Mouse (Mus musculus): ENCODE data around the gene Aifm2.

Aifm2 gene

DNA sequence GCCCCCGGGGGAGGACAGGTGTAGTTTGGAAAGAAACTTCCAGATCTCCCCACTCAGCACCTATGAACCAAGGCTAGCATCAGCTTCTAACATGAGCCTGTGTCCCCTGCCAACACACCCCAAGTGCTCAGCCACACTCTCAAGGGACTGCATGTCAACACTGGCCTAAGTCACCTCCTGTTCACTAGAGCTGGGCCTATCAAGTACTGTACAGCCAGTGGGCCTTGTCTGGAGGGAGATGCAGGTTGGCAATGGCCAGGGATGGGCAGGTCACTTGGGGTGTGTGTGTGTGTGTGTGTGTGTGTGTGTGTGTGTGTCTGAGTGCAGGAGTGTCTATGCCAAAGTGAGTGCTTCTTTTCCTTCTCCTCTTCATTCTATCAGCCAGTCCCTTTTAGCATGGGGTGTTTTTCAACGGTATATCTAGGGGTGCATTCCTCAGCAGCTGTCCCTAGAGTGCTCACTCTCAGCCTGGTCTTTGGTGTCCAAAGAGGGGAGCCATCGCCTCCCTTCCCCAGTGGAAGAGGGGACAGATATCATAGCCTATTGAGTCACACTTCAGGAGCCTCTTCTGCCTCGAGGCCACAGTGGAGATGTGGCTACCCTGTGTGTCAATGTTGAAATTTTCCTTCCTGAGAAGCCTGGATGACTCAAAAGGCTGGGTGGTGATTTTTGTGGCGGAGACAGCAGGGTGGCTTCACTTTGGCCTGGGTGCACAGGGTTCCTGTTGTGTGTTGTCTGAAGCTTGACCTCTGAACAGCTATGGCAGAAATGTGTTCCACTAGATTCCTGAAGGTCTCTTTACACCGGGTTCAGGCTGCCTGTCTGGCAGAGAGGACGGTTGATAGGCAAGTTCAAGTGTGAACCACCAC is 1.2 kb downstream of the Aifm2 start:
- DNase-seq (ENCODE audit: low spot score): no peak

DNA sequence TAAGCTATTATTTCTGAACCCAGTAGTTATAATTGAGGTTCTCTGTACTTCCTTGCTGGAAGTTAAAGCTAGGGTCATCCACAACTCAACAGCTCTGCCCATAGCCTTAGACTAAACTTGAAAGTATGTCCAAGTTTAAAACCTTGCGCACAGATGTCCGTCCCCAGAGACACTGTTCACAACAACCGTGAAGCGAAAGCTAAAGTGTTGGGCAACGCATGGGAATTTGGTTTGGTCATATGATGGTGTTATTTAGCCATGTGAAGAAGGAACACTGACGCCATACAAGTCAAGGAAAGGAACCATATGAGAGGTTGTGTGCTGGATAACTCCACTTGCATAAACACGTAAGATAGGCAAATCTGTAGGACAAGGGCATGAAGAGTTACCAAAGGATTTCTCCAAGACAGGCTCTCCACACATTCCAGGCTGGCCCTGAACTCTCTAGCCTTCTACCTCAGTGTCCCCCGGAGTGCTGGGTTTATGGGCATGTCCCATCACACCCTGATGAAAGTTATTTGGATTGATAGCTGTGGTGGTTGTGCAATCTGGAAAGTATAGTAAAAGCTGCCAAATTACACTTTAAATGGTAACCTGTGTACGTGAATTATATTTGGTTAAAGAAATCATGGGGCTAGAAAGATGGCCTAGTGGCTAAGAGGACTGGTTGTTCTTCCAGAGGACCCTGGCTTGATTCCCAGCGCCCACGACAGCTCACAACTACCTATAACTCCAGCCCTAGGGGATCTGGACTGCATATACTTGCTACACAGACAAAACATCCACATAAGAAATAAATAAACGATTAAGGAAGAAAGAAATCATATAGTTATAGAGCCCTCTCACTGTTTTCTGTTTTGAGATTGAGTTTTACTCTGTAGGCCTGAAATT is 2.6 kb downstream of the Aifm2 start:
- DNase-seq (ENCODE audit: low spot score): no peak

DNA sequence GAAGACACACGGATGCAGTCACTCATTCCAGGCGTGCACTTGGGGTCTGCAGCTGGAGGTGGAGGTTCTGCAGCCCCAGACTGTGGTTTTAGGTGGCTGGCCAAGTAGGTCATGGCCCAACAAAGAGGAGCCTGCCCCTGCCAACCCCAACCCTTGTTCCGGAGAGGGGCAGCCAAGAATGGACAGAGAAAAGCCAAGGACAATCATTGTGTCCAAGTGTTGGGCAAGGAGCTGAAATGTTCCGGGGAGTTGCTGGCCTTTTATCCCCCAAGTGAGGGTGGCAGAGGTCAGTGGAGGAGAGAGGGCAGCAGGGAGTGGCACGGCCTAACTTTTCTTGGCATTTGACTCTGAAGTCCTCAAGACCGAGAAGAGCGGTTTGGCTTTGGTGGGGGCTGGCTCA is 5.3 kb downstream of the Aifm2 start:
- no peak for DNase-seq (ENCODE audit: low spot score)

DNA sequence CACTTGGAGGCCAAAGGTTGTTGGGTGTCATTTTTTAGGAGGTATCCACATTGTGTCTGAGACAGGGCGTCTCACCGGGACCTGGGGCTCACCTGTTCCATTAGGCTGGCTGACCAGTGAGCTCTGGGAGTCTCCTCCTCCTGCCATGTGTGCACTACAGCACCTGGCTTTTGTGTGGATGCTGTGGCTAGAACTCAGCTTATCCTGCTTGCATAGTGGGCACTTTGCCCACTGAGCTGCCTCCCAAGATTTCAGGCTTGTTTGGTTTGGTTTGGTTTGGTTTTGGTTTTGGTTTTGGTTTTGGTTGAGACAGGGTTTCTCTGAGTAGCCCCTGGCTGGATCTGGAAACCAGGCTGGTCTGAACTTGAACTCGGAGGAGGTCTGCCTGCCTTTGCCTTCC is 7.2 kb downstream of the Aifm2 start:
- no peak for DNase-seq (ENCODE audit: low spot score)

DNA sequence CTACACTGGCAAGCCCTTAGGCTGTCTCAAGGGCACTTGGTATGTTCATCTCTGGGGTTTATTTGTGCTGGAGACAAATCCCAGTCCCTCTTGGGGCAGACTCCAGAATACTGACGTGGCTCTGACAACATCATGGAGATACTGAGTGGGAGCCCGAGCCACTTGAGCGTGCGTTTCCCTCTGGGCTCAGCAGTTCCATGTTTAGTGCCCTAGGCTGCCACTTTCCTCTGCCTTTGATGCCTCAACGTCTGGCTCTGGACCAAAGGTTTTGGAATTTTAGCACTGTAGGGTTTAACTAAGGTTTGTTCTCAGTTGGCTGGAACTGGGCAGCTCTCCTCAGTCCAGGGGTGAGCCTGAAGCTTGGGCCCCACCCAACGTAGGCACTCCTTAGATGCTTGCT is 8.2 kb downstream of the Aifm2 start:
- no peak for DNase-seq (ENCODE audit: low spot score)

DNA sequence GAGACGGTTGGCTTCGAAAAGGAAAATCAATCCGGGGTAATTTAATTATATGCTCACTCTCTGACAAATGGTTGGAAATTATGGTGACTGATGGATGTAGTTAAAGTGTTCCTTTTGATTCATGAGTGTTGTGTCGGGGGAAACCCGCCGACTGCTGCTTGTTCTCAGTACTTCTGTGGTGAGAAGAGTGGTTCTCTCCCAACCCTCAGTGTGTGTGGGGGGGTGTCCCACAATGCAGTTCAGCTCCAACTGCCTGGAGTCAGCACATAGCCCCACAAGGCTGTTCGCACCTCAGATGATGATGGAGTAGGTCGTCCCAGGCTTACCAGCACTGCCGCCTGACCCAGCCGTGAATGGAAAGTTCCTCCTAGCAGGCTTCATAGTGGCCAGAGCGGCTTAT is 14.1 kb downstream of the Aifm2 start:
- DNase-seq (ENCODE audit: low spot score): peak; percentile 45

DNA sequence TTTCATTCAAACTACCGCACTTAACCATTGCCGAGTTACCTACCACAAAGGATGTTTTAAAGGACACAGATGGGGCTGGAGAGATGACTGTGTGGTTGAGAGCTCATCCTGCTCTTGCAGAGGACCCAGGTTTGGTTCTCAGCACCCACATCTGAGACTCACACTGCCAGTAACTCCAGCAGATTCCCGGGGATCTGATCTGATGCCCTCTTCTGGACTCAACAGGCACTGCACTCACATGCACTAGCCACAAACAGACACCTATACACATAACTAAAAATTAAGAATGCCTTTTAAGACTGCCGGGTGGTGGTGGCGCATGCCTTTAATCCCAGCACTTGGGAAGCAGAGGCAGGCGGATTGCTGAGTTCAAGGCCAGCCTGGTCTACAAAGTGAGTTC is 15.1 kb downstream of the Aifm2 start:
- no peak for DNase-seq (ENCODE audit: low spot score)

DNA sequence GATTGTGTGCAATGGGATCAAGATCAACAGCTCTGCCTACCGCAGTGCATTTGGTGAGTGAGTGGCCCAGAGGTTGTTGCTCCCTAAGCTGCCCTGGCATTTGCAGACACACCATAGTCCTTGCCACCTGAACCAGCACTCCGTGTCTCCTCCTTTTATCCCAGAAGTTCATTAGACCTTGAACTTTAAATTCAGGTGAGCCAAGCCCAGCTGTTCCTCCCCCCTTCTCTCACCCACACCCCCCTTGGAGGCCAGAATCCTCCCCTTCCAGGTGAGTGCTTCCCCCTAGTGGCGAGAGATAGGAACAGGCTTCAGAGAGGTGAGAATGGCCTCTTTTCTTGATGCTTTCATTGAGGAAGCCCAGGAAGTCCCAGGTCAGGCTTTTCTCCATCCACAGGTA is 19.3 kb downstream of the Aifm2 start:
- no peak for DNase-seq (ENCODE audit: low spot score)

DNA sequence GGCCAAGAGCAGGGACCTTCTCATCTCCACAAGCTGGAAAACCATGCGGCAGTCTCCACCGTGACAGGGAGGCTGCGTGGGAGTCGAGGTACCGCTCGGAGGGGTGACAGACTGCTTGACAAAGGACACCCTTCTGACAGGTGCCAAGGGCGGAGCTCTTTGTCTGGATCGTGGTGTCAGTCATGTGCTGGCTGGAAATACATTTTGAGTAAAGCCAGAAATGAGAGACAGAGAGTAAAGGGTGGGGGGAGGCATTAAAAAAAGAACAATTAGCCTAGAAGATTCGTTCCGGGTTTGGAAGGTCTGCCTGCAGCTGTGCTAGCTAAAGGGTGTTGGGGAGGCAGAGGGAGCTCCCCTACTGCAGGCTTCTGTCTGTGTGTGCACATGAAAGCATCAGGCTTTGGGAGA is 21.6 kb downstream of the Aifm2 start:
- DNase-seq (ENCODE audit: low spot score): peak; percentile 24

DNA sequence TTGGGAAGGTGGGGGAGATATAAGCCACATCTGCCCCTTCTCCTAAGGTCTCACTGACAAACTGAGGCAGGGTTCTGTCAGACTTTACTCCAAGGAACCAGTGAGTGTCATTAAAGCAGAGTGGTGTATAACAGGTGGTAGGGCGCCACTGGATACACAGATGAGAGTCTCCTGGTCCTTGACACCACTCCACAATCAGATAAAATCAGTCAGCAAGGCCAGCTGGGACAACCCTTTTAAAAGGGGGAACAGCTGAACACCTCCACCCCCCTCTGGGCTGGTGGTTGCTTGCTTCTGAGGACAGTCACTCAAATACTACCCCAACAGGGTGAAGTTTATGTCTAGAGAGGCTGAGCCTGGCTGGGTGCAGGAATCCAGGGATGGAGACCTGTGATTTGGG is 22.5 kb downstream of the Aifm2 start:
- no peak for DNase-seq (ENCODE audit: low spot score)

DNA sequence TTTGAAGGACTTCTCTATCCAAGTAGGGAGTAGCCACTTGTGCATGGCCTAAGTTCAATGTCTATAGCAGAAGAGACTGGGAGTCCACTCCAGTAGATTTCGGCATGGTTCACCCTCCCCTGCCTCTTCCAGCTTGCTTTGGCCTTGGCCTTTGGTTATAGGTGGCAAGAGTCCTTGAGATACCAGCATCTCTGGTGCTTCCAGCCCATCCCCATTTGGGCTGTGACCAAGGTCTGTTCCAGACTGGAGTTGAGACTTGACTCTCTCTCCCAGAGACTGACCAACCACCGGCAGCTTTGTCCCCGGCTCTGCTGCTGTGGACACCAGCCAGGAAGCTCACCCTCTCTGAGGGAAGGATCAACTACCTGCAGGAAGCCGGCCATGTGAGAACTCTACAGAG is 23.1 kb downstream of the Aifm2 start:
- no peak for DNase-seq (ENCODE audit: low spot score)

DNA sequence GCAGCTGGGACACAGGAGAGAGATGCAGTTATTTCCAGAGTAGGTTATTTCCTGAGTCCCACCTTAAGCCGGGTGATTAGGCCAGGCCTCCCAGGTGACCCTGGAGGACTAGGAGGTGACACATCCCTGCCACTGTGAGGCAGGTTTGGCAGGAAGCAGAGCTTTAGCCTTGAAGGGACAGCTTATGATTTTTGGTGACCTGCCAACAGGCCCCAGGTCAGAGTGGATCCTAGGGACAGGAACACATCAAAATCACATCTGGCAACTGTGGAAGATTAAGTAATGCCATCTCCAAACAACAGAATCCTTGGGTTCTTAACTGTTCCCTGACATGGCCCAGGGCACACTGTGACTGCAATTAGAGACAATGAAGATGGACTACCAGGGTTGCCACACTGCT is 26.2 kb downstream of the Aifm2 start:
- DNase-seq (ENCODE audit: low spot score): no peak

DNA sequence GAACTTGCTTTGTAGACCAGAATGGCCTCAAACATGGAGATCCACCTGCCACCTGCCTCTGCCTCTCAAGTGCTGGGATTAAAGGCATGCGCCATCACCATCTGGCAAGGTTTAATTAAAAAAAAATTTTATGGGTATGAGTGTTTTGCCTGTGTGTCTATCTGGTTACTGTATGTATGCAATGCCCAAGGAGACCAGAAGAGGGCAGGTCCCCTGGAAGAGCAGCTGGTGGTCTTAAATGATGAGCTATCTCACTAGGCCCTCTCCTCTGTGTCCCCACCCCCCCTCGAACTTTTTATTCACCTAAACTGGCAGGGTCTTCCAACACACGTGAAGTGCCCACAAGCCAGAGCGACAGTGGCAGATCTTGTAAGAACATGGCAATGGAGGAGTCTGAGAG is 26.8 kb downstream of the Aifm2 start:
- no peak for DNase-seq (ENCODE audit: low spot score)

DNA sequence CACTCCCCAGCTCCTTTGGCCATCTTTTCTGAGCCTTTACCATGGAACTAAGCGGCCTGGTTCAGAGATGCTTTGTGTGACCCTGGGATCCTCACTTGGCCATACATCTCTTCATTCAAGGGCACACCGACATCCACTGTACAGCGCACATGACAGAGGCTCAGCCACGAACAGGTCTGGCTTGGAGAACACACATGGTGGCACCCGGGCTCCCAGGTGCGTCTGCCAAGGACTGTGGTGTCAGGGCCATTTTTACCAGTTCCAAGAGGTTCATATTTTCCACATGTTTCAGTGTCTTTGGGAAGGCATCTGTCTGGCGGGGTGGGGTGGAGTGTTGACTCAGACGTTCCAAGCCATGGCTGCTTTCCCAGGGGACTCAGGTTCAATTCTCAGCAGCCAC is 27.3 kb downstream of the Aifm2 start:
- no peak for DNase-seq (ENCODE audit: low spot score)

DNA sequence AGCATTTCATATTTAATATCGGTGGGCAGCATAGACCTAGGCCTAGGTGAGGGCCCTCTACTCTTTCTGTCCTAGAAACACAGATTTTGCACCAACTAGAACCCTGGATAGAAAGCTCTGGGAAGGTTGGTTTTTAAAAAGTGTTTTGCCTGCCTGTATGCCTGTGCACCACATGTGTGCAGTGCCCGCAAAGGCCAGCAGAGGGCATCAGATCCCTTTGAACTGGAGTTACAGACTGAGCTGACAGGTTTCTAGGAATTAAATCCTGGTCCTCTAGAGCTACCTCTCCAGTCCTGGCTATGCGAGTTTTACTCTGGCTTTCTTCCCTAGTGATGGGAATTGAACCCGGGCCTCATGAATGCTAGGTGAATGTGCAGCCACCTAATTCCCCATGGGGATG is 30.1 kb downstream of the Aifm2 start:
- no peak for DNase-seq (ENCODE audit: low spot score)

DNA sequence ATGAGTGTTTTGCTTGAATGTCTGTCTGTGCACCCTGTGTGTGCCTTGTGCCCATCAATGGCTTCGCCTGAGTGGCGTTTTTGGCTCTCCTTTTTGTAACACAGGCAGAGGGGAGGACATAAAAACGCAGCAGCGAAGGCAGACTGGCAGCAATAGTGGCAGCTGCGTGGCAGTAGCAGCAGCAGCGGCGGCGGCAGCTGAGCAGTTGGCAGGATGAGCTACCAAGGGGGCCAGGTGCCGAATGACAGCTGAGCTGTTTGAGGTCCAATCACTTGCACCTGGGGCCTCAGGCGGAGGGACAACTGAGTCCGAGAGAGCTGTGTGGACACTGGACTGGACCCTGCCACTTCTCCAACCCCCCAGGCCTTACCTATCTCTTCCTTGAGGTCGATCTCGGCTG is 32.2 kb downstream of the Aifm2 start:
- no peak for DNase-seq (ENCODE audit: low spot score)

DNA sequence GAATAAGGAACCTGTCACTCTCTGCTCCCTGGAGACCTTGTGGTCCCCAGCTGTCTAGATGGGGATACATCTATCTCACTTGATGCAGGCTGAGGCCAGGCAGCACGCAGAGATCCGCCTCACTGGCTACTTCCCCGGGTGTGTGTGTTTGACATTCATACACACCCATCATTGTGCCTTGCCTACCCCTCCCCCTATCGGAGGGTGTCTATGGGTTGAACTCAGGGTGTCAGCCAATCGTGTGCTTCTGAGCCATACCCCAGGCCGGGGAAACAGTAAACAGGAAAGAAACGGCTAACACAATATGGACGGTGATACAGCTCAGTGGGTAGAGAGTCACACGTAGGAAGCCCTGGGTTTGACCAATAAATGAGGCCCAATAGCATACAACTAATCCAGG is 35.0 kb downstream of the Aifm2 start:
- no peak for DNase-seq (ENCODE audit: low spot score)

DNA sequence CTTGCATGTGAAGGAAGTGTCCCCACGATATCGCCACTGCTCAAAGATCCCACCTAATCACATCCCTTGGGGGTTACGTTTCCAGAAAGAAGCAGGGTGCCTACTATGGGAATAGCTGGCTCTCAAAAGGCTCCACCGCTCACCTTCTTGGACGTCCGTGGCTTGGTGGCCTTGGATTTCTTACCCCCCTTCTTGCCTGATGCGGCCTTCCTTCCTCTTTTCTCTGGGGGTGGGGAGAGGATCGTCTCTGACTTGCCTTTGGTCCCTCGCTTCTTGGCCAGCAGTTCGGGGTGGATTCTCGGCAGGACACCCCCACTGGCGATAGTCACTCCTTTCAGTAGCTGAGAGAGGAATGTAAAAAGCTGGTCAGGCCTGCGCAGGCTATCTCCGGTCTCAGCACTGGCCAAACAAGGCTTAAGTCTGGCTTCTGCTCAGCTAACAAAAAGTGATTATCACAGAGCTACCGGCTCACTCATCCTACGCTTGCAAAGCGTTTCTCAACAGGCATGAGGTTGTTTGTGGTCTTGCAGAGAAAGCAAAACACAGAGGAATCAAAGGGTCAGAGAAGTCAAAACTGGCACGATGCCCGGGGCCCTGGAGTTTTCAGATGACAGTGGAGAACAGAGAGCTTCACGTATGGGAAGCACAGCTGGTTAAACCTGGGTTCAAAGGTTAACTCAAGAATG is 36.6 kb downstream of the Aifm2 start:
- DNase-seq (ENCODE audit: low spot score): peak; percentile 21

DNA sequence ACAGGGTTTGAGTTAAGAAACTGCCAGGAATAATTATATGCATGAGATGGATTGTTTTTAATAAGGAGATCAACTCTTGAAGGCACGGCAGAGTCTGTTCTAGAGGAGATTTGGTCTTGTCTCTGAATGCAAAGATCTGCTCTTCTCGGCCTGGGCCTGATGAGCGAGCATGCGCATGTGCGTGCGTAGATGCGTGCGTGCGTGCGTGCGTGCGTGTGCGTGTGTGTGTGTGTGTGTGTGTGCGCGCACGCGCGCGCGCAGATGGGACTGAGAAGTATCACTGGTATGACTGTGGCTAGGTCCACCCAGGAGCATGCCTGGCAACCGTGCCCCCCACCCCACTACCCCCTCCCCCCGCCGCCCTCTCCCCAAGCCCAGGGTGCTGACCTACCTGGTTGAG is 38.0 kb downstream of the Aifm2 start:
- no peak for DNase-seq (ENCODE audit: low spot score)

DNA sequence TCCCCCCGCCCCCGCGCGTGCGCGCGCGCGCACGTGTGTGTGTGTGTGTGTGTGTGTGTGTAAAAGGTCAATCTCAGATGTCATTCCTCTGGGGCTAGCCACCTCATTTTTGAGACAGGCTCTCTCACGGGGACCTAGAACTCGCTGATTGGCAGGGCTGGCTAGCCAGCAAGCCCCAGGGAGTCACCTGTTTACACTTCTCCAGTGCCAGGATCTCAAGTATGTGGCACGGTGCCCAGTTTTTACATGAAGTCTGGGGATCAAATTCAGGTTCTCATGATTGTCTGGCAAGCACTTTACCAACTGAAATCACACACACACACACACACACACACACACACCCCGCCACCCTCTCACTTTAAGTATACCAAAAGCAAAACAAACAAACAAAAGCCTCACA is 42.0 kb downstream of the Aifm2 start:
- no peak for DNase-seq (ENCODE audit: low spot score)

DNA sequence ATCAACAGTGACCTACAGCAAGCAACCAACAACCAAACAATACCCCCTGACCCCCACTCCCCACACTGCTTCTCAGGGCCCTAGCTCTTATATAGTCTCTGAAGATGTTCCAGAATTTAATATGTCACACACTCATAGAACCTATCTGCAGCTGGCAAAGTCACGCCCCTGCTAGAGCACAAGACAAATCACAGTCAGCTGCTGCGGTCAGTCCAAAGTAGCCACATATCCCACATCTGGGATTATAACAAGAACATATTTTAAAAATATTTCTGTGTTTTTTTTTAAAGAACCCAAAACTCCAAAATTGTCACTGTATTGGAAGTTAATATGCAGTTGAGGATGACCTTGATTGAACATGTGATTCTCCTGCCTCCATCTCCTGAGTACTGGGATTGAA is 43.8 kb downstream of the Aifm2 start:
- no peak for DNase-seq (ENCODE audit: low spot score)

DNA sequence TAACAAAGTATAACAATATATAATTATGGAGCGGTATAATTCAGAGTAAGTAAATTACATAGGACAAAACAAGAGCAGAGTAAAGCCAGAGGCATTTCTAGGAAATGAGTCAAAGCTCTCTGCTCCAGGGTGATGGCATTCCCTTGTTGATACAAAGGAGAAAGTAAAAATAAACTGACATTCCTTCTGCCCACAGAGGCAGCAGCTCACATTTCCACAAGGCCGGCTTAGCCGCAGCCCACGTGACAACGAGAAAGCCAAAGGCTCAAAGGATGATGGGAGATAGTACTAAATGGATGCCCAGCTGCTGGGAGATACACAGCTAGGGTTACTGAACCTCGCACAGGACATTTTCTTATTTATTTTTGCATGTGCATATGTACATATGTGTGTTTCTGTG is 44.8 kb downstream of the Aifm2 start:
- DNase-seq (ENCODE audit: low spot score): no peak

DNA sequence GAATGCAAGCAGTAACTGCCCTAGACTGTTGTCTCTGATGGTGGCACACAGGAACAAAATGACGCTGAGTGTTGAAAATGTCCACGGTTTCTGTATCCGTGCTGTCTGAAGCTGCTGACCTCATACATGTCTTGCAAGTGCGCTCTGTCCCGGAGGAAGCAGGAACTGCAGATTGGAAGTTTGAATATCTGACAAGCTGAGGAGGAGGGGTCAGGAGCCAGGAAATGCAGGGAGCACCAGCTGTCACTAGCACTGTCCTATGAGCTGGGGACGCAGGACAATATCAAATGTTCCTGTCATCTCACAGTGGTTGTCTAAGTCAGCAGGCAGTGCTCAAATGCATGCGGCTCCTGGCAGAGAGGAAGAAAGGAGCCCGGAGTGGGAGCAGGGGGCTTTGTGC is 49.6 kb downstream of the Aifm2 start:
- DNase-seq (ENCODE audit: low spot score): no peak
